Mouse (Mus musculus) granulocyte monocyte progenitor cell, adult 5-6 weeks (primary cell): ENCODE measurements at regions not wholly inside any gene's neighbourhood (a gene's known extent, or its start where the extent isn't known, plus 50 kb on each side); places are given as distances from the start of the nearest gene placed in this dataset.
"Not testable (repeated sequence)": the region's sequence is repeated elsewhere in the genome, so short reads cannot be mapped to it uniquely, and the experiment has no call there.

Experiments used
- ATAC-seq: replicated peaks from 2 replicates; pipeline ENCODE4 v1.8.0; 2016; ENCODE audit warnings: mild to moderate bottlenecking, moderate TSS enrichment, inconsistent platforms; ENCODE audit not compliant: poor library complexity, severe bottlenecking

DNA sequence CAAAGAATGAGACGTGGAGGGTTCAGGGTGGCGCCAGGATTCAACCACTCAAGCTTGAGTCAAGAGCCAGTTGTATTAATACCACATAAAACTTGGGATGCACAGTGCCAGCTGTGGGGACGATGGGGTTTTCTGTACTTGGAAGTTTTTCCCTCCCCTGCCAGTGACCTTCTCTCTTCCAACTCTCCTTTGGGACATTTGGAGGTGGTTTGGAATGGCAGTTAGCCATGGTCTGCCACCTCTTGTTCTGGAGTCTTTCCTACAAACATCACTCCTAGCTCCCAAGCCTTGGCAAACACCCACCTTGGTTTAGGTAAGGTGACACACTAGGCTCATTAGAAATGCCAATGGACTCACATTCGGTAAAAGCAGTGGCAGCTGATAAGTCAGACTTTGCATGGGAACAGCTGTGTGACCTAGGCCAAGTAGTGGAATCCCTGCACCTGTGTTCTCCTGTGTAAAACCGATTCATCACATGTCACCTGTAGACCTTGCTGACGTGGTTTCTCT, 84.1 kb upstream of the Slc25a13 start:
- no peak for ATAC-seq

DNA sequence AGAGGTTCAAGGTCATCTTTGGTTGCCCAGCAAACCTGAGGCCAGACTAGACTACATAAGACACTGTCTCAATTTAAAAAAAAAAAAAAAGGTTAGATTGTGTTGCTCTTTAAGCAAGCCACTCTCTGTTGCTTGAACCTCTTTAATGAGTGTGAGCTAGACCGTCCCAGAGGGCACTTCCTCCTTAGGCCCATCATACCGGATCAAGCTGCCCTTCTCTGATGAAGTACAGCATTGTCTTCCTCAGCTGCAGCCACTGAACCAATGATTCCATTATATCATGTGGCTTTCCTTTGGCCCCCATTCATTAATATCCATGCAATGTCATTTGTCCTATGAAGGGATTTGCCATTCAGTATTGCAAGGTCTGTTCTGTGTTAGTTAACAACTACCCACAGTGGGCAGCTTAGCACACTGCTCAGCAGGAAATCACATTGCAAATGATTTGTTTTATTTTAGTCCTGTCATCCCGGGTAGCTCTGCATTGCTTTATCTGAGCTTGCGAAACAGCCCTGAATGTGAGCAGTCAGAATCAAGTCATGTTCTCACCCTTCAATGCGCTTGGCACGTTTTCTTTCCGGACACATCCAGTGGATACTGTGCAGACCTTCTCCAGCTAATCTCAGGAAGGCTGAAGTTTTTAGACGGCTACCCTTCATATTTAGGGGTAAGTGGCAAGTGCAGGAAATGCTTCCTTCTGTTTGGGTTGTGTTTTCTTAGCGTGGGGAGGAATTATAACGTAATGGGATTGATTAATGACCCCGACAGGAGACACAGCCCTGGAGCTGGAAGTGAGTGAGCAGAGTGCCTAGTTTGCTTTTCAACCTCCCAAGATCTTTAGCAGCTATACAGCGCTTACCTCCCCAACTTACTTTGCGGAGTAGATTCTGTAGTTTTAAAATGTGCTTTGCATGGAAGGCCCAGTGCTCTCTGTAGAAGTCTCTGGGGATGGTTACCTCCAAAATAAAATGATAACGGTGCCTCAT, 82.2 kb upstream of the Slc25a13 start:
- peak; percentile 79 for ATAC-seq

DNA sequence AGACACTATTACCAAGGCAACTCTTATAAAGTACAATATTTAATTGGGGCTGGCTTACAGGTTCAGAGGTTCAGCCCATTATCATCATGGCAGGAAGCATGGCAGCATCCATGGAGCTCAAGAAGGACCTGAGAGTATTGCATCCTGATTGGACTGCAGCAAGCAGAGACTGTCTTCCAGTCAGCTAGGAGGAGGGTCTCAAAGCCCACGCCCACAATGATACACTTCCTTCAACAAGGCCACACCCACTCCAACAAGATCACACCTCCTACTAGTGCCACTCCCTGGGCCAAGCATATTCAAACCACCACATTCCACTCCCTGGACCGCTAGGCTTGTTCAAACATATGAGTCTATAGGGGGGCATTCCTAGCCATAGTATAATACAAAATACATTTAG, 78.6 kb upstream of the Slc25a13 start:
- not testable (repeated sequence) for ATAC-seq

DNA sequence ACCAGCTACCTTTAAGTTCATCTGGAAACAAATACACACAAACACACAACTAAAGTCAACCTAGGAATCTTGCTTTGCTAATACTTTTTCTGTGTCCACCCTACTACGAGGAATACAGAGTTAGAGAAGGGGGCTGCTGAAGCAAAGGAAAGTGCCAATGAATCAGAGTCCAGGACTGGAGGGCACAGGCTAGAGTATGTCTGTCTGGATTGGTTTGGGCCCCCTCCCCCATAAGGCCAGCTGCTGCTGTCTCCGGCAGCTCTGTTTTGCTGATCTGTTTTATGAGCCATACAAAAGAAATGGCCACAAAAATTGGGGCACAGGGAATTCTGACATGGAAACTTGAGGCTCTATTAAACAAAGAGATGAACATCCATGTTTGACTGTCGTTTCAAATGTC, 74.8 kb upstream of the Slc25a13 start:
- no peak for ATAC-seq

DNA sequence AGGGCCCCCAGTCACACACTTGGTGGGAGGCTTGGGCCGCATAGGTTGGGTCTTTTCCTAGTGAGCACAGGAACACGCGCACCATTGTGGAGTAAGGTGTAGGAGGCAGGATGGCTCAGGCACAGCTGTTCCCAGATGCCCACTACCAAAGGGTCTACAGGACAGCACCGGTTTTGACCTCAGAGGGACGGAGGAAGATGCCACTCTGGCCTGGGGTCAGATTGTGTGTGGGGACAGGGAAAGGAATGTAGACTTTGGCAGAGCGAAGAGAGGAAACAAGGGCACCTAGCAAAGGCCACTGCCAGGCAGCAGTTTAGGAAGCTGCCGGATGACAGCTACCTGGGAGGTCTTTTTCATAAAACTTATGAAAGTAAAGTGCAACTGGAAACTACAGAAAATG, 73.5 kb upstream of the Slc25a13 start:
- no peak for ATAC-seq

DNA sequence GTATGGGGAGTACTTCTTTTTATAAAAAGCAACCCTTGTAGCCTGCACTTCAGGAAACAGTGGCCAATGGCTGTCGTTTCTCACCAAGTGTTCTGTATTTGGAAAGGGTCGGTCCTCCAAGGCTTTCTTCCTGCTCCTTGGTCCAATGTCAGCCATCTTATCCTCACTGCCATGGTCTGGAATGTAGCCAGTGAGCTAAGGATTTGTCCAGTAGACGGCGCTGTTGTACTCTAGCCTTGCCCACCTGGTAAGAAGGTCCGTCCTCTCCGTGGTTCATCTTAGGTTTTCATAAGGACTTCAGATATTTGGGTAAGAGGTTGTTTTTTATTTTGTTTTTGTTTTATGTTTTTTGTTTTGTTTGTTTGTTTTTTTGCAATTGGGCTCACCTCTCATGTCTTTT, 72.8 kb upstream of the Slc25a13 start:
- peak; percentile 88 for ATAC-seq

DNA sequence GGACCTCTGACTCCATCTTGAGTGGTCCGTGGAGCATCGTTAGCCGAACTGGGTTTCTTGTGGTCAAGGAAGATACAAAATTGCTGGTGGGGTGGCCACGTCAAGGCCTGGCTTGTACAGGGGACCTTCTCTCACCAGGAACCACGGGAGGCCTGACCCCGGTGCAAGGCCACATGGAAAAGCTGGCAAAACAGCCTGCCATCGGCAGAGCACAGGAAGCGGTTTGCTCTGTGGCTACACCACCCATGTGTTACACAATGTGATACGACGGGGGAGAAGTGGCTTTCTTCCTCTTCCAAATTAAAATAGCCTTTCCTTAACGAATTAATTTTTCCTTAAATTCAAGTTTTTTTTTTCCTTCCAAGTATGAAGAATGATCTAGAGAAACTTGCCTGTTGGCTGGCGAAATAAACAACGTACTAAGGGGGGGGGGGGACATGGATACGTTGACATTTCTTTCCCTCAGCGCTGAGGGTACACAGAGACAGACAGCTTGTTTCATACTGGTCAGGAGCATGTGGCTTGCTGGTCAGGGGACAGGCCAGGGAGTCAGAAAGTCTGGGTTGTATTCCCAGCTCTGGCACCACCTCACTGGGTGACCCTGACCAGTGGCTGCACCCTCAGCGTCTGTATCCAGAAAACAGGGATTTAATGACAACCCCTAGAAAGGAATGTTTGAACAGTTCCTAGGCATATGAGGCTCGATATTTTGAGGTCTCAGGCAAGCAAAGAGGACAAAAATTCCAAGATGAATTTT, 64.0 kb upstream of the Slc25a13 start:
- ATAC-seq, result peak; percentile 98

DNA sequence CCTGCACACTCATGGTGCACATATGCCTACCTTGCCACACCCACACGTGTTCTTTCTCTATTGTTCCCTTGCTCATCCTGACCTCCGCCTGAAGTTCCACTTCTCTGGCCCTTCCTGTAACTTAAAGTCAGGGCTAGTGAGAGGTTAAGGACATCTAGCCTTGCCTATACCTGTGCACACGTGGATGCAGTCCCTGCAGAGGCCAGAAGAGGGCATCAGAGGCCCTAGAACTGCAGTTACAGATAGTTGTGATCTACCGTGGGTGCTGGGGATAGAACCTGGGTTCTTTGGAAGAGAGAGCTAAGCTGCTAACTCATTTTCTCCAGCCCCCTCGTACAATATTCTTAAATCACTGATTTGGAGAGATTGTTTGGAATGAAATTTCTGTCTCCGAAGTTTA, 62.7 kb upstream of the Slc25a13 start:
- ATAC-seq, result peak; percentile 8

DNA sequence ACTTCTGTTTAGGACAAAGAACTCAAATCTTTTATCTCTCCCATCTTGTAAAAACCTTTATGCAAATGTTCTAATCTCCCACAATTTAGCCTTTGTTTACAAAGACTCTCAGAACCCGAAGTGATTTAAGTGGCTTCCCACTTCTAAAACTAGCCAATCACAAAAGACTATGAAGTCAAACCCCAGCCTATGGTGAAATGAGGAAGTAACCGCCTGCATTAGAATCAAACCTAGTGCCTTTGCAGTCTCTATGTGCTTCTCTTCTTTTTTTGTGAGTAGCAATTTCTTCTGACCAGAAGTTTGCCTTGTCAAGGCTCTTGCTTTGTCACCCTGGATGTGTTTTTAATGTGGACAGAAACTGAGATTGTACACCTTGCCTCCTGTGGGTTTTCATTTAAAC, 53.6 kb upstream of the Slc25a13 start:
- peak; percentile 97 for ATAC-seq
